Mouse (Mus musculus) testis, adult 2 months (tissue): ENCODE data around the gene Taf13.

Experiments
- CTCF ChIP-seq: fragments of 200-500 bp; IDR thresholded peaks from 2 replicates; pipeline ENCODE4 v1.5.1; 2012; ENCODE audit warnings: low read depth, mild to moderate bottlenecking, inconsistent platforms, low read length, moderate library complexity; ENCODE audit not compliant: control insufficient read depth, insufficient read depth, insufficient replicate concordance
- POLR2A ChIP-seq: fragments of 200-500 bp; IDR thresholded peaks from 2 replicates; pipeline ENCODE4 v1.6.1; 2012; ENCODE audit warnings: low read depth, mild to moderate bottlenecking, inconsistent platforms, low read length, moderate library complexity; ENCODE audit not compliant: control insufficient read depth

DNA sequence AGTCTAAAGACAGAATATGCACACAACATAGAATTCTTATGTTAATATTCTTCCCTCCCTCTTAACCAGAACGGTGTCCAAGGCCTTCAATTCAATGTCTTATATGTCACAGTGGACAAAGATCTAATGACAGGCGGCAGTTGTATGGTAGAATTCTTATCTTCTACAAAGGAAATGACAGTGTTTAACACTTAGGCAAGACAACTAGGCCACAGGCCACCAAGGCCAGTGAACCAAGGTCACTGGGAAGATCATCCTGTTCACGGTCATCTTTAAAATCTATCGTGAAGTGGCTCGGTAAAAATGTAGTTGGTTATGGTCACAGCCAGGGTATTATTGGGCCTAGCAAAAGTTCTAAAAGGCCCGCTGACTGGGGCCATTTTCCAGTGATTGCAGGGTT is 37.5 kb upstream of the Taf13 start, which contains the start of gene 1700013F07Rik:
- TF ChIP-seq POLR2A (no peak), CTCF (no peak)
